Mouse (Mus musculus) midbrain, embryonic 16.5 days (tissue): ENCODE results near the gene Fgfrl1. TPM values are rescaled to one million over a fixed set of nuclear protein-coding genes. Genes with fewer than 3 reads are reported as not detected.
A peak's percentile ranks its signal among the peaks of the same experiment; 100 is the strongest.

ENCODE experiments used
- ATAC-seq: fragments of 200-750 bp; cut with Nextera tagmentation; 2 replicates; pipeline ENCODE4 v1.8.0; 2017; ENCODE audit warnings: moderate TSS enrichment
- H3K27ac ChIP-seq: fragments of 300-500 bp; sonication (generic); 2 replicates; pipeline ENCODE4 v1.5.1; 2014; ENCODE audit warnings: mild to moderate bottlenecking, low read length, mixed read lengths
- H3K27me3 ChIP-seq: fragments of 300-500 bp; sonication (generic); 2 replicates; pipeline ENCODE4 v1.6.1; 2014; ENCODE audit warnings: low read depth, low read length, mixed read lengths; ENCODE audit not compliant: control insufficient read depth, insufficient read depth
- H3K36me3 ChIP-seq: fragments of 300-500 bp; sonication (generic); 2 replicates; pipeline ENCODE4 v1.6.1; 2014; ENCODE audit warnings: mild to moderate bottlenecking, low read length, moderate library complexity, mixed read lengths; ENCODE audit not compliant: control insufficient read depth, insufficient read depth
- H3K4me1 ChIP-seq: fragments of 300-500 bp; sonication (generic); 2 replicates; pipeline ENCODE4 v1.6.1; 2014; ENCODE audit warnings: mild to moderate bottlenecking, low read length, mixed read lengths; ENCODE audit not compliant: control insufficient read depth, insufficient read depth
- H3K4me2 ChIP-seq: fragments of 300-500 bp; sonication (generic); 2 replicates; pipeline ENCODE4 v1.6.1; 2014; ENCODE audit warnings: mild to moderate bottlenecking, low read length, mixed read lengths
- H3K4me3 ChIP-seq: fragments of 300-500 bp; sonication (generic); 2 replicates; pipeline ENCODE4 v1.5.1; 2014; ENCODE audit warnings: low read depth, mild to moderate bottlenecking, low read length, moderate library complexity, mixed read lengths
- H3K9ac ChIP-seq: fragments of 300-500 bp; sonication (generic); 2 replicates; pipeline ENCODE4 v1.6.1; 2014; ENCODE audit warnings: low read depth, low read length, mixed read lengths
- H3K9me3 ChIP-seq: fragments of 300-500 bp; sonication (generic); replicated peaks from 2 replicates; pipeline ENCODE4 v1.6.1; 2014; ENCODE audit warnings: mild to moderate bottlenecking, low read length, mixed read lengths; ENCODE audit not compliant: control insufficient read depth, poor library complexity, severe bottlenecking
- WGBS: fragments of 180-500 bp; shearing (Covaris S2); extraction: QIAGEN DNeasy Blood & Tissue Kit; methylation state at CpG from one replicate; pipeline ENCODE4 v1.1.7; 2014; 5-methylcytosine and 5-hydroxymethylcytosine counted together
- polyA plus RNA-seq: library from polyadenylated mRNA; unstranded; fragments of >200 nt; fragmentation: Nextera tagmentation; extraction: Ambion mirVana; gene quantifications from 2 replicates; pipeline ENCODE4 v1.2.1, GENCODE M21; 2015

Gene Fgfrl1
- polyA plus RNA-seq, 1 experiment from 2014 or later = 3.3 TPM

DNA sequence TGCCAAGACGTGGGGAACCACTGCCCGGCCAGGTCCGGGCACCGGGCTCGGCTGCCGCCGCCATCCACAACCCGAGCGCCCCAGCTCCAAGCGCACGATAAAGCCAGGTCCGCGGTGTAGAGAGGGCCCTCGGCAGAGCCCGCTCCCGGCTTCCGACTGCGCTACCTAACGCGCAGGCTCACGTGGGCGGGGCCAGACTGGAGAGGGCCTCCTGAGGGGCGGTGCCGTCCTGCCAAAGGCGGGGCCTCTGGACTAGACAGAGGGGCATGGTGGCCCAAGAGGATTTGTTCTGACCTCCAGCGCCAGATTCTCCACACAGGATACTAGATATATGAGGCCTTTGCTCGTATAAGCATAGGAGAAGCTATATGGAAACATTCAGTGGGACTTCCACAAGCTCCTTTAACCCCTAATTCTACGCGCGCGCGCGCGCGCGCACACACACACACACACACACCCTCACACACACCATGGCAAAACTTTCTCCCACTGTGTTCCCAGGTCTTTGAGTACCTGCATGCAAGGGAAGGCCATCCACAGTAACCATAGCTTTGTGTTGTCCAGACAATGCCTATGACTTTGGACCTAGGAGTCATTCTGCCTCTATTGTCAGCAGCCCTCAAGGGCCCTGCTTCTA, 31.4 kb upstream of the Fgfrl1 start:
- Histone ChIP-seq H3K4me1 (peaks cover 23% of the 10 kb centered on the region), H3K4me3 (peak overlapping the region; percentile 59), H3K4me2 (peak overlapping the region; percentile 92), H3K27ac (peak overlapping the region; percentile 6; the same call in 1 of the 2 replicates), H3K9me3 (no peaks in the 10 kb centered on the region), H3K27me3 (no peaks in the 10 kb centered on the region), H3K9ac (peak overlapping the region; percentile 94), H3K36me3 (peaks cover 2% of the 10 kb centered on the region; the same call in 1 of the 2 replicates)
- peak; percentile 97 for ATAC-seq
- WGBS = 14% methylated on average over 36 of the region's 36 CpGs

- ATAC-seq = no peak
- Histone ChIP-seq H3K36me3 (no peaks in the 10 kb centered on the region), H3K4me3 (no peak overlapping the region), H3K27ac (no peak overlapping the region), H3K4me2 (no peak overlapping the region), H3K9ac (no peak overlapping the region), H3K27me3 (no peaks in the 10 kb centered on the region), H3K4me1 (peaks cover 23% of the 10 kb centered on the region), H3K9me3 (no peaks in the 10 kb centered on the region)
- 85% methylated on average over 4 of the region's 4 CpGs for WGBS
These were observed 29.4 kb upstream of the Fgfrl1 start for GRCm38 (mm10) chr5:108662772-108663171.

GRCm38 (mm10) chr5:108665066-108665465, 27.1 kb upstream of the Fgfrl1 start:
- Histone ChIP-seq H3K4me2 (no peak overlapping the region), H3K9me3 (no peaks in the 10 kb centered on the region), H3K4me3 (no peak overlapping the region), H3K9ac (no peak overlapping the region), H3K27ac (no peak overlapping the region), H3K27me3 (no peaks in the 10 kb centered on the region), H3K4me1 (peaks cover 12% of the 10 kb centered on the region), H3K36me3 (no peaks in the 10 kb centered on the region)
- WGBS = 37% methylated on average over 3 of the region's 3 CpGs
- no peak for ATAC-seq

DNA sequence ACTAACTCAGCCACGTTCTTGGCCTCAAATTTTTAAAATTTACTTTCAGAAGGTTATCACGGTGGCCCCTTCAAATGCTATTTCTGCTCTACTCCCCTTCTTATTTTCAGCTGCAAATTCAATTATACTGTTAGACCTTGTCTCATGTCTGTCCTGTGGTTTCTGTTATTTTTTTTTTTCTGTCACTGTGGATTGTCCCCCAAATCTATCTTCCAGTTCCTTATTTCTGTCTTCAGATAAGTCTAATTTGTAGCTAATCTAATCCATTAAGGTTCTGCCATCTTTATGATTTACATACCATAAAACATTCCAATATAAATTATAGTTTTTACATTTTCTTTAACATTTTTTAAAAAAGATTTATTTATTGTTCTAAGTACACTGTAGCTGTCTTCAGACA, 24.8 kb upstream of the Fgfrl1 start:
- H3K4me2 ChIP-seq = no peak overlapping the region
- H3K9me3 ChIP-seq = no peaks in the 10 kb centered on the region
- H3K9ac ChIP-seq = no peak overlapping the region
- H3K27me3 ChIP-seq = no peaks in the 10 kb centered on the region
- 84% methylated on average over 2 of the region's 2 CpGs for WGBS
- ATAC-seq = no peak
- no peak overlapping the region for H3K27ac ChIP-seq
- peaks cover 11% of the 10 kb centered on the region for H3K36me3 ChIP-seq
- no peak overlapping the region for H3K4me3 ChIP-seq
- peaks cover 11% of the 10 kb centered on the region for H3K4me1 ChIP-seq

DNA sequence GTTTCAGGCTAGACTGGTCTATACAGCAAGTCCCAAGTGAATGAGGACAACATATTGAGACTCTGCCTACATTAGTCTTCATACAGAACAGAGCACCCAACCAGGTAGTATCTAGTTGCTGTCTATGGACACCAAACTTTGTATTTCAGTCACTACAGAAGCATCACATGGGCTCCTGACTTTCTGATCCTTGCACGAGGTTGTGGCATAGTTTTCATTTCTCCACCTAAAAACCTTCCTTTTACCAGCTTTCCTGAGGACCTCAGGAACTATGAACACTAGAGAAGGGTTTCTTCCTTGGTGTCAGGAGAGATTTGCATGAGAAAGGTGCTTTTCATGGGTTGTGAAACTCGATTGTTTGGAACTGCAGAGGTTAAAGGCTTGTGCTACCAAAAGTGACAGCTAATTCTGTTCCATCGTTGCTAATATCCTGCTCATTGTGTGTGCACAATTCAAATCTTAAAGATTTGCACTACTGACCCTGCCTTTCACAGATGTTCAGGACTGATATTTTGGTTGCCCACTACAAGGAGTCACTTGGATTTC, 23.7 kb upstream of the Fgfrl1 start:
- Histone ChIP-seq H3K36me3 (peaks cover 15% of the 10 kb centered on the region), H3K4me2 (peak overlapping the region; percentile 63), H3K4me3 (peak overlapping the region; percentile 38), H3K27ac (peak overlapping the region; percentile 84), H3K9ac (peak overlapping the region; percentile 72), H3K27me3 (no peaks in the 10 kb centered on the region), H3K9me3 (no peaks in the 10 kb centered on the region), H3K4me1 (peaks cover 11% of the 10 kb centered on the region)
- 10% methylated on average over 3 of the region's 3 CpGs for WGBS
- peak; percentile 27; the same call in 1 of the 2 replicates for ATAC-seq

GRCm38 (mm10) chr5:108668977-108669936, 22.9 kb upstream of the Fgfrl1 start, which contains the start of gene Dgkq:
Dgkq (minus strand) TSS chr5:108669672.
- no peaks in the 10 kb centered on the region for H3K9me3 ChIP-seq
- WGBS = 5% methylated on average over 43 of the region's 43 CpGs
- H3K36me3 ChIP-seq = peaks cover 15% of the 10 kb centered on the region
- peaks cover 11% of the 10 kb centered on the region for H3K4me1 ChIP-seq
- H3K27me3 ChIP-seq = no peaks in the 10 kb centered on the region
- H3K9ac ChIP-seq = peak within 1 kb of the TSS; percentile 72
- peak within 1 kb of the TSS; percentile 38 for H3K4me3 ChIP-seq
- H3K4me2 ChIP-seq = peak within 1 kb of the TSS; percentile 63
- peak; percentile 85 for ATAC-seq
- peak within 1 kb of the TSS; percentile 84 for H3K27ac ChIP-seq

DNA sequence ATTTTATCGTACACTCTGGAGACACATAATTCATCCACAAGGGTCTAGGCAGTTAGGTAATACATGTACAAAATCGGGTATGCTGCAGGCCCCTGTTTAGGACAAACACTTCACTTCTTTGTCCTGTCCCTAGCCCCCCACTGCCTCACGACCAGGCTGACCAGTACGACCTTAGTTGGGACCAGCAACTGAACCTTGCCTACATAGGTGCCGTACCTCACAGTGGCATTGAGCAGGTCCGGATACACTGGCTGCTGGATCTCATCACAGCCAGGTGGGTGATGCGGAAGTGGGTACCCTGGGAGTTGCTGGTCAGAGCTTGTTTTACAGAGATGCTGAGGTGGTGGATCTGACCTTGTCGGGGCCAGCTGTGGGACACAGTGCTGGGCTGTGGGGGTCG, 22.2 kb upstream of the Fgfrl1 start:
- Histone ChIP-seq H3K4me1 (peaks cover 11% of the 10 kb centered on the region), H3K4me3 (no peak overlapping the region), H3K27me3 (no peaks in the 10 kb centered on the region), H3K36me3 (peaks cover 15% of the 10 kb centered on the region), H3K9me3 (no peaks in the 10 kb centered on the region), H3K9ac (no peak overlapping the region), H3K27ac (no peak overlapping the region), H3K4me2 (peak overlapping the region; percentile 63; the same call in 1 of the 2 replicates)
- WGBS = 81% methylated on average over 9 of the region's 9 CpGs
- ATAC-seq = peak; percentile 11; the same call in 1 of the 2 replicates

GRCm38 (mm10) chr5:108670785-108671184, 21.4 kb upstream of the Fgfrl1 start:
- no peak overlapping the region for H3K4me3 ChIP-seq
- no peaks in the 10 kb centered on the region for H3K9me3 ChIP-seq
- H3K36me3 ChIP-seq = peaks cover 15% of the 10 kb centered on the region
- H3K4me1 ChIP-seq = peaks cover 11% of the 10 kb centered on the region
- no peak for ATAC-seq
- H3K27me3 ChIP-seq = no peaks in the 10 kb centered on the region
- no peak overlapping the region for H3K27ac ChIP-seq
- no peak overlapping the region for H3K4me2 ChIP-seq
- H3K9ac ChIP-seq = no peak overlapping the region
